Mouse (Mus musculus): ENCODE data around the gene Lsr.

DNA sequence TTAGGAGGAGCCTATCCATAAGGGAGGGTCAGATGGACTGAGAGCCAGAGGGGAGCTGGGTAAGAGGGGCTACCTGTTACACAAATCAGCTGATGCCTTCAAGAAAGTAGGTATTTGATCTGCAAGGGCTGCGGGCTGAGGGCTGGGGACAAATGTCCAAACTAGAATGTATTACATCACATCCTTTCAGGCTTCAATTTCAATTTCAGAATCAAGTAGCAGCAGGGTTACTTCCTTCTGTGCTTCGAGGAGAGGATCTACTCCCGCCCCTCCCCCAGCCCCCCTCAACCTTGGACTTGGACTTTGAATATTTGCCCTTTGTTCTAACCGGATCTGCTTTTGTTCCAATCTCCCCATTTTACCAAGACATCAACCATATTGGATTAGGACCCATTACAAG lies 56.0 kb downstream of the Lsr start:
- TF ChIP-seq EP300 (IDR thresholded peaks at IDR 0.05; ENCODE audit: low read depth) (no peak), CTCF (IDR thresholded peaks at IDR 0.05; ENCODE audit: low read depth) (no peak)
